Mouse (Mus musculus) ZHBTc4 (cell line): Measurements from ENCODE around the gene Tram1l1.
A peak's percentile ranks its signal among the peaks of the same experiment; 100 is the strongest.
"Not testable (repeated sequence)": the region's sequence is repeated elsewhere in the genome, so short reads cannot be mapped to it uniquely, and the experiment has no call there.

ENCODE experiments used
- DNase-seq: peaks from one replicate; pipeline ENCODE4 v3.0.0-alpha.2; 2011; ENCODE audit warnings: low read depth, low spot score

The Tram1l1 gene

GRCm38 (mm10) chr3:124320821-124321576, at the start of gene Tram1l1:
TSS of gene Tram1l1 (plus strand) at chr3:124320855.
- peak; percentile 87 for DNase-seq

GRCm38 (mm10) chr3:124271229-124271628, 49.4 kb upstream of the Tram1l1 start:
- DNase-seq: no peak

- no peak for DNase-seq
These were observed 49.0 kb upstream of the Tram1l1 start for GRCm38 (mm10) chr3:124271668-124272067.

- DNase-seq: no peak
These were observed 48.1 kb upstream of the Tram1l1 start for GRCm38 (mm10) chr3:124272465-124273089.

GRCm38 (mm10) chr3:124274928-124275609, 45.6 kb upstream of the Tram1l1 start:
- DNase-seq: peak; percentile 61

GRCm38 (mm10) chr3:124288936-124289335, 31.7 kb upstream of the Tram1l1 start:
- not testable (repeated sequence) for DNase-seq

- no peak for DNase-seq
These were observed 1.4 kb upstream of the Tram1l1 start for GRCm38 (mm10) chr3:124319254-124319653.

- DNase-seq: no peak
These were observed 257 bp upstream of the Tram1l1 start for GRCm38 (mm10) chr3:124320398-124320797.

- DNase-seq: no peak
These were observed 25.8 kb downstream of the Tram1l1 start for GRCm38 (mm10) chr3:124346445-124346844.

- no peak for DNase-seq
These were observed 36.9 kb downstream of the Tram1l1 start for GRCm38 (mm10) chr3:124357533-124357932.

- no peak for DNase-seq
These were observed 51.4 kb downstream of the Tram1l1 start for GRCm38 (mm10) chr3:124372031-124372430.
